Mouse (Mus musculus): ENCODE results near the gene Comt.

DNA sequence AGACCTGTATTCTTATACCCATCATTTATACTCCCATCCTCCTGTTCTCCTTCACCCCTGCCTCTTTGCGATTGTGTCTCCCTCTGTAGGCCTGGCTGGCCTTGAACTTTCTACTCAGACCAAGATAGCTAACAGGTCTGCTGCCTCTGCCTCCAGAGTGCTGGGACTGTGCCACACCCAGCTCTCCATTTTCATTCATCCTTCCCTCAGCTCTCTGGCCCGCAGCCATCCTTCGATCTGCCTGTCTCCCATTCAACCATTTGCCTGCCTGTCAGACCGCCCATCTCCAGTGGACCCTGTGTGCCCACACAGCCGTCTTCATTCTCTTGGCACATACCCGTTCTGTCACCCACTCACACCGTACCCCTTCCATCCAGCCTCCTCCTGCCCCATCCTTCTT lies 42.4 kb downstream of the Comt start:
- TF ChIP-seq CTCF (IDR thresholded peaks at IDR 0.05; ENCODE audit: extremely low read depth, insufficient read depth, low read length) (no peak), POLR2A (IDR thresholded peaks at IDR 0.05; ENCODE audit: extremely low read depth, insufficient read depth, low read length) (no peak)

Measured in cortical plate, adult 2 months (tissue).